Mouse (Mus musculus): ENCODE data around the gene Tbc1d2b. TPM values are rescaled to one million over a fixed set of nuclear protein-coding genes. Genes with fewer than 3 reads are reported as not detected.

The Tbc1d2b gene
- polyA plus RNA-seq, 1 experiment, result 6.7 TPM

DNA sequence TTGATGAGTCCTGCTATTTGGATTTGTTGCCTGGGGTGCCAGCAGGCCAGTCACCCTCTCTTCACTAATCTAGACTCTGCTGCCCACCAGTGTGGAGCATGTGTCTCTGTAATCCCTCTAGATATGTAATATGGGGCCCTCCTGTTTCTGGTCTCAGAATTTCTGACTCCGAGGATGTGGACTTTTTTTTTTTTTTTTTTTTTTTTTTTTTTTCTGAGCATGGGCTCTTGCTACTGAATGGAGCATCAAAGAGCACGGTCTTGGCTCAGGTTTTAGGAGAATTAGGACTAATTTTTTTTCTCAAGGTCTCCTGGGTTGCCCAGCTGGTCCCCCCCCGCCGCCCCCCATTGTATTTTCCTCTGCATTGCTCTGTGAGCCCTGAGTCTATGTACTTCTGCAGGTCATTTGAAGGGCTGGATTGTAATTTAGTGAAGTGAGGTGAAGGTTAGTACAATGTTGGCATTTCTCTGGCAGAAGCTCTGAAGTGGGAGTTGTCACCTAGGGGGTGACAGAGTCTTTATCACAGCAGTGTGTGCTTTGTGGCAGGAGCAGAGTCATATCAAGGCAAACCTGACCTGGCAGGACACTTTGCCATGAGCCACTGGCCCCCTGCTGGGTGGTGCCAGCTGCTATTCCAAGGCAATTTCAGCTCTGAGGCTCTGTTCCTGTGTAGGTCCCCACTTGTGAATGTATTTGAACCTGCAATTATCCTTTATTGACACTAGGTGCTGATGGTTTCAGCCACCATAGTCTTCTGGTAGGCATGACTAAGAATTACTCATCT, 105.7 kb downstream of the Tbc1d2b start:
- H3K79me3 ChIP-seq (ENCODE audit: low read depth), result peaks cover 1% of the 10 kb centered on the region
- H3ac ChIP-seq (ENCODE audit: control insufficient read depth, insufficient read length, low read depth), result no peak overlapping the region
- TF ChIP-seq CEBPB (IDR thresholded peaks at IDR 0.05; ENCODE audit: low read depth) (no peak), MYOD1 (IDR thresholded peaks at IDR 0.05; ENCODE audit: control insufficient read depth, insufficient read length, low read depth) (peak; percentile 3), FOSL1 (IDR thresholded peaks at IDR 0.05; ENCODE audit: insufficient read depth, low read length, poor library complexity, severe bottlenecking) (peak; percentile 32)
- H3K27me3 ChIP-seq (ENCODE audit: control insufficient read depth, insufficient read depth, insufficient read length), result no peaks in the 10 kb centered on the region
- H3K4me3 ChIP-seq (ENCODE audit: insufficient read depth, poor library complexity, severe bottlenecking), result no peak overlapping the region
- no peaks in the 10 kb centered on the region for H3K36me3 ChIP-seq (ENCODE audit: control insufficient read depth, insufficient read depth)
- peaks cover 10% of the 10 kb centered on the region for H3K79me2 ChIP-seq (ENCODE audit: control insufficient read depth, insufficient read depth)

DNA sequence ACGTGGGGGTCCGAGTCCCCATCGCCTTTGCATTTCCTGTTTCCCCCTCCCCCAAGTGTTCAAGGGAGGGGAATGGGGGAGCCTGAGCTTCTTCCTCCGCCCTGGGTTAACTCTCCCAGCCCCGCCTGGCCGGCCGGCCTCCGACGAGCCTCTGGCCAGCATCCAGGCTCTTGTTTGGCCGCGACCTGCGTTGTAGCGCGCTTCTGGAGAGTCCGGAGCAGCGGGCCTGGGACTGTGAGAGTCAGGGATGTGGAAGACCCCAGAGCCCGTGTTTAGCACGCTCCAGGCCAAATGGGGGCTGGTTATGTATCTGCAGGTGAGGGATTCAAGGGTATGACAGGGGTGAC, 106.9 kb downstream of the Tbc1d2b start:
- H3K27me3 ChIP-seq (ENCODE audit: control insufficient read depth, insufficient read depth, insufficient read length), result no peaks in the 10 kb centered on the region
- peak overlapping the region; percentile 73 for H3ac ChIP-seq (ENCODE audit: control insufficient read depth, insufficient read length, low read depth)
- H3K79me2 ChIP-seq (ENCODE audit: control insufficient read depth, insufficient read depth), result peaks cover 10% of the 10 kb centered on the region
- H3K4me3 ChIP-seq (ENCODE audit: insufficient read depth, poor library complexity, severe bottlenecking), result peak overlapping the region; percentile 53
- H3K79me3 ChIP-seq (ENCODE audit: low read depth), result peaks cover 1% of the 10 kb centered on the region
- TF ChIP-seq MYOD1 (IDR thresholded peaks at IDR 0.05; ENCODE audit: control insufficient read depth, insufficient read length, low read depth) (no peak), FOSL1 (IDR thresholded peaks at IDR 0.05; ENCODE audit: insufficient read depth, low read length, poor library complexity, severe bottlenecking) (no peak), CEBPB (IDR thresholded peaks at IDR 0.05; ENCODE audit: low read depth) (no peak)
- no peaks in the 10 kb centered on the region for H3K36me3 ChIP-seq (ENCODE audit: control insufficient read depth, insufficient read depth)

DNA sequence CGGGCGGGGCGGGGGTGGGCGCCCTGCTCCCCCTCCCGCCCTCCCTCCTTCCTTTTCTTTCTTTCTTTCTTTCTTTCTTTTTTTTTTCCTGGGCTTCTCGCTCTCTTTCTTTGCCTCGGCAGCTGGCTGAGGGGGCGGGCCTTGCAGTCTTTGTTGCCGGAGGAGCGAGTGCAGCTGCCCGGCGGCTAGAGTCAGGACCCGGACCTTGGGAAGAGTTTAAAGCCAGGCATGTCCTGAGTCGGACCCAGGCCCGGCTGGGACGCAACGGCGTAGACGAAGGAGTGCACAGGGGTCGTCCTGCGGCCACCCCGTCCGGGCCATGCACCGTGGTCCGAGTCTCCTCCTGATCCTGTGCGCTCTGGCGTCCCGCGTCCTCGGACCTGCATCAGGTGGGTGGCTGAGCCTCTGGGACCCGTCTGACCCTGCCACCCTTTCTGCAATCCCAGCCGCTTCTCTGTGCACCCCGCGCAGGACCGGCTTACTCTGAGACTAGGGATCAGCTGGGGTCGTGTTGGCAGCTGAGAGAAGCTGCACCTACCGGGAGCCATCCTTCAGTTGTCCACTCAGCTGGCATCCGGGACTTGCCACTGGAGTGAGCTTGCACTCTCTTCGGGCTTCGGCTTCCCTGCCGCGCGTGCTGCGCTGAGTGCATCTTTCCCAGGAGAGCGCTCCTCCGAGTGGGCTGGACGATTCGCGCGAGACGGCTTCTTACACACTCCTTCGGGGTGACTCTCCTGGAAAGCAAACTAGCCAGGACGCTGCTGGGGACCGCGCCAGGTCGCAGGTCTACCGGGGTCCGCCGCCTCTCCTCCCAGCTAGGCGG, 107.5 kb downstream of the Tbc1d2b start, which contains the start of gene Adamts7:
TSS of gene Adamts7 (plus strand) at position 144 of the 823 bp plus-strand sequence.
- Histone ChIP-seq H3K27me3 (ENCODE audit: control insufficient read depth, insufficient read depth, insufficient read length) (no peaks in the 10 kb centered on the region), H3K79me2 (ENCODE audit: control insufficient read depth, insufficient read depth) (peaks cover 10% of the 10 kb centered on the region), H3K79me3 (ENCODE audit: low read depth) (peaks cover under 1% of the 10 kb centered on the region), H3K36me3 (ENCODE audit: control insufficient read depth, insufficient read depth) (no peaks in the 10 kb centered on the region), H3K4me3 (ENCODE audit: insufficient read depth, poor library complexity, severe bottlenecking) (peak within 1 kb of the TSS; percentile 53), H3ac (ENCODE audit: control insufficient read depth, insufficient read length, low read depth) (peak within 1 kb of the TSS; percentile 73)
- peak; percentile 33 for TF ChIP-seq MAX (IDR thresholded peaks at IDR 0.05)
- no peak for TF ChIP-seq FOSL1 (IDR thresholded peaks at IDR 0.05; ENCODE audit: insufficient read depth, low read length, poor library complexity, severe bottlenecking)

DNA sequence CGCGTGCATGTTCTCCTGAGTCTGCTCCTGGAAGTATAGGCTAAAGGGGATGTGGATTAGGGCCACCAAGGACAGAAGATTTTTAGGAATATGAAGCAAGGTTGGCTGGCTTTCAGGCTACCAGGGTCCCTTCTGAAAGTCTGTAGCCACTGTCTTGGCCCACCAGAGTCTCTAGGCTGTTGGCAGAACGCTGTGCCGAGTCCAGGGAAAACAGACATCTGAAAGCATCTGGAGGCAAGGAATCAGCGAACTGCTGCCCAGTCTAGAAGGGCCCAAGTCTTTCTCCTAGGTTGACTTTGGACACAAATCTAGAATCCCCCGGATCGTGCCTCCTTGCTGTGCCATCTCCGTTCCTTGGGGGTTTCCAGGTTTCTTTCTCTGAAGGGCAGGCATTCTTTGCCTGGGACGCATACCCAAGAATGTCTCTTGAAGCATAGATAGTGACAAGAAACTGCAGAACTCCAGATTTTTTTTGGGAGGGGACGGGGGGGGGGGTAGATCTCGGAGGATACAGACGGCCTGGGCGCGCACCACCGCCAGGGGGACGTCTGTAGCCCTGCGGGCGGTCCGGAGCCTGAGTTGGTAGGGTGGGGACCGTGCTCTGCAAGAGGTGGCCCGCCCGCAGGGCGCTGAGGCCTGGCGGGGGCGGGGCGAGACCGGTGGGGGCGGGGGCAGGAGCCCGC, 108.2 kb downstream of the Tbc1d2b start:
- peak overlapping the region; percentile 53 for H3K4me3 ChIP-seq (ENCODE audit: insufficient read depth, poor library complexity, severe bottlenecking)
- no peaks in the 10 kb centered on the region for H3K36me3 ChIP-seq (ENCODE audit: control insufficient read depth, insufficient read depth)
- peak overlapping the region; percentile 24 for H3ac ChIP-seq (ENCODE audit: control insufficient read depth, insufficient read length, low read depth)
- peaks cover 5% of the 10 kb centered on the region for H3K79me2 ChIP-seq (ENCODE audit: control insufficient read depth, insufficient read depth)
- no peaks in the 10 kb centered on the region for H3K79me3 ChIP-seq (ENCODE audit: low read depth)
- no peaks in the 10 kb centered on the region for H3K27me3 ChIP-seq (ENCODE audit: control insufficient read depth, insufficient read depth, insufficient read length)
- peak; percentile 58 for TF ChIP-seq CTCF (IDR thresholded peaks at IDR 0.05; ENCODE audit: control insufficient read depth, insufficient read depth, insufficient read length)
- no peak for TF ChIP-seq MAX (IDR thresholded peaks at IDR 0.05)

Other genes starting within 250 kb of the Tbc1d2b start
- gene Ctsh, start 216.7 kb downstream of the Tbc1d2b start, polyA plus RNA-seq (2012; fragmentation: generic; extraction: Trizol), result 4.0 TPM
- 151 TPM for gene Morf4l1, start 156.0 kb downstream of the Tbc1d2b start, polyA plus RNA-seq (2012; fragmentation: generic; extraction: Trizol)
- gene Adamts7, start 107.7 kb downstream of the Tbc1d2b start, polyA plus RNA-seq (2012; fragmentation: generic; extraction: Trizol), result 9.8 TPM